Mouse (Mus musculus): ENCODE measurements around the gene R3hdm4.
"Not testable (repeated sequence)": the region's sequence is repeated elsewhere in the genome, so short reads cannot be mapped to it uniquely, and the experiment has no call there.

The R3hdm4 gene

DNA sequence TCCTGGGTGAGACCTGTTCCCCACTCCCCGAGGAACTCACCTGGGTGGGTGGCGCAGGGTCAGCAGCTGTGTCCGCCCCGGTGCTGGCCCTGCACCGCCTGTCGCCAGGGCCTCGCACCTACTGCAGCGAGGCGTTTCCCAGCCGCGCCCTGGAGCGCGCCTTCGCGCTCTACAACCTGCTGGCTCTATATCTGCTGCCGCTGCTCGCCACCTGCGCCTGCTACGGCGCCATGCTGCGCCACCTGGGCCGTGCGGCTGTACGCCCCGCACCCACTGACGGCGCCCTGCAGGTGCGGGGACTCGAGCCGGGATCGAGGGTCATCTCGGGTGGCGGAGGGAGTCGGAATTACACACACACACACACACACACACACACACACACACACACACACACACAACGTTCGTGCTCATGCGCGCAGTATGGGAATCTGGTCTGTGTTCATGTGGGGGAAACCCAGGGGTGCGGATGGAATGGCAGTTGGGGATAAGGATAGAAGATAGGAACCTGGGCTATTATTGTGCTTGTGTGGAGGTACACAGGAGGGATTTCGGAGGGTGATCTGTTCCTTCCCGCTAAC lies at the start of gene R3hdm4:
Gene R3hdm4 (minus strand): TSS at position 251 of the 578 bp plus-strand sequence.
- no peak for DNase-seq

DNA sequence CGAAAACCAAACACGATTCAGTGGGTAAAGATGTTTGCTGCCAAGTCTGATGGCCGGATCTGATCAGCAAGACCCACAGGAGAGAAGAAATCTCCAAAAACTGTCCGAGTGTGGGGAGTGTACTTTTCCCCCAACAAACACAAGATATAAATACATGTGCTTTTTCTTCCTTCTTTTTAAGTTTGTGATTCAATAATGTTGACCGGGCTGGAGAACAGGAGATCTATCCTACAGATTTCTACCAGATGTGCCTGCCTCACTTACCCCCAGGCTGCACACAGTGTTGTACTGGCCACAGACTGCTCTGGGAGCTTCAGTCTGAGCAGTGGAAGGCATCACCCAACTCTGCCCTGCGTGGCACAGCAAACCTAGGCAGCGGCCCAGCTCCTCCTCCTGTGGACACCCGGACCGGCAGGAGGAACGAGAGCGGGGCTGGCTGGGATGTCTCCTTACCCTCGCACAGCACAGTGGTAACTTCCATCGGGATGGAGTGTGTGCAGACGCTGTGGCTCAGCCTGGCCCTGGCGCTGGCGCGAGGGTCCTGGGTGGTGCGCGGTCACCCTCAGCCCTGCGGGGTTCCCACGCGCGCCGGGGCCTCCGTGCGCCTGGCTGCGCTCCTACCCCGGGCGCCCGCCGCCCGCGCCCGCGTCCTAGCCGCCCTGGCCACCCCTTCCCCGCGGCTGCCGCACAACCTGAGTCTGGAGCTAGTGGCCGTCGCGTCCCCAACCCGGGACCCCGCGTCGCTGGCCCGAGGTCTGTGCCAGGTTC lies 49.6 kb upstream of the R3hdm4 start, which contains the start of gene Grin3b:
Gene Grin3b (plus strand): TSS at position 301 of the 768 bp plus-strand sequence.
- DNase-seq: no peak

- peak; percentile 71 for DNase-seq
These were observed 48.1 kb upstream of the R3hdm4 start for GRCm38 (mm10) chr10:79969124-79969568.

GRCm38 (mm10) chr10:79968181-79968580 lies 47.2 kb upstream of the R3hdm4 start:
- no peak for DNase-seq

- peak; percentile 89 for DNase-seq
These were observed 45.9 kb upstream of the R3hdm4 start for GRCm38 (mm10) chr10:79966886-79967400.

GRCm38 (mm10) chr10:79965325-79965724 lies 44.3 kb upstream of the R3hdm4 start:
- no peak for DNase-seq

- DNase-seq: no peak
These were observed 43.7 kb upstream of the R3hdm4 start for GRCm38 (mm10) chr10:79964727-79965126.

DNA sequence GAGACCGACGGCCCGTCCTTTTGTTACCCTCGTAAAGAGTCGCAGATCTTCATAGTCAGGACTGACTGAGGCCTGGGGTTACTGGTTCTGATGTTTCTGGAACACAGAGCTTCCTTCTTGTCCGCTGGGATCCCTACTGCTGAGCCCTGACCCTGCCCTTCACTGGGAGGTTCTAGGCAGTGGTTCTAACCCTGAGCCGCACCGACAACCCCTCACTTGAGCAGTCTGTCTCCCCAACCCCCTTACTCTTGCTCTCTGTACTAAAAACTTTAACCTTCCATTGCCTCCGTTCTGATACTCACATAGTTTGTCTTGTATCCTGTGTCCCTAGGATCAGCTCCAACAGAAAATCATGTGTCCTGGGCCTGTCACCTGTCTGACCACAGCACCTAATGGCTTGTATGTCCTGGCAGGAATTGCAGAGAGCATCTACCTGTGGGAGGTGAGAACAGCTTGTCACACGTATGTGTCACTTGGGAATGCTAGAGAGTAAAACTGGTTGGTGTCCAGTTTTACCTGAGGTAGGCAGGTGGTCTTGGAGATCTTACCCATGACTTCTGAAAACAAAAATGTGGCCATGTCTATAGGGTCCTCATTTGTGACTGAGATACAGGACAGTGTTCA lies 39.8 kb upstream of the R3hdm4 start:
- no peak for DNase-seq

DNA sequence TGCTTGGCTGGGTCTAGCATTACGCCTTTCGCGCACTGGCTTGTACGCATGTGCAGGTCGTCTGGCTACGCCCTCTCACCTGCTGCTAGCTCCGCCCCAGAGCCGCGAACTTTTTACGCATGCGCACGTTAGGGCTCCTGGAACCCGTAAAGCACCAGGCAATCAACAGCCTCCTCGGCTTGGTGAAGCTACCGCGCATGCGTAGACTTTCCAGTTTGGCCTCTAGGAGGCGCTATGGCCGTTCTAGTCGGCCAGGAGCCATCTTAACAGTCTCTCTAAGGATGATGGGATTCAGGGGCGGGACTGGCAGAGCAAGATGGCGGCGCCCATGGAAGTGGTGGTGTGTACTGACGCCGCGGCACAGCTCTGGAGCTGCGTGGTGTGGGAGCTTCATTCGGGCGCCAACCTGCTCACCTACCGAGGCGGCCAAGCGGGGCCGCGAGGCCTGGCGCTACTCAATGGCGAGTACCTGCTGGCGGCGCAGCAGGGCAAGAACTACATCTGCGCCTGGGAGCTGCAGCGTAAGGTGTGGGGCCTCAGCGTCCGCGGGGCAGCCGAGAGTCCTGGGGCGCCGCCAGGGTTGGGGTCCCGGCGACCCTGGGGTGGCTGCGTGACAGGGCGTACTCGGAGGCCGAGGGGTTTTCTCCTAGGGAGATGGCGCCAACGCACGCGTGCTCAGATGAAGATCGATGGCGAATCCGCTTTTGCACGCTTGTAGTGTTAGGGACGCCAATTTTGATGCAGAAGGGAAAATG lies 39.0 kb upstream of the R3hdm4 start, which contains the start of gene Wdr18:
Gene Wdr18 (plus strand): TSS at position 306 of the 755 bp plus-strand sequence.
- peak; percentile 100 for DNase-seq

DNA sequence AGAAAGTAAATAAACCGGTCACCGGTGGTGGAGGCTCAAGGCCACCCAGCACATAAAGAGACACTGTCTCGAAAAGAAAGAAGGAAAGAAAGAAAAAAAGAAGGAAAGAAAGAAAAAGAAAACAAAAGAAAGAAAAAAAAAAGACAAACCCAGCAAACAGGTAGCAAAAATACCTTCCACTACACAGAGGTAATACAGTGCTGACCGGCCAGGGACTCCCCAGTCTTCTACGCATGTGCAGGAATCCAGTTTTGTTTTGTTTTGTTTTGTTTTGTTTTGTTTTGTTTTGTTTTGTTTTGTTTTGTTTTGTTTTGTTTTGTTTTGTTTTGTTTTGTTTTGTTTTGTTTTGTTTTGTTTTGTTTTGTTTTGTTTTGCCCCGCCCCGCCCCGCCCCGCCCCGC lies 38.4 kb upstream of the R3hdm4 start:
- not testable (repeated sequence) for DNase-seq

- DNase-seq: peak; percentile 90
These were observed 37.3 kb upstream of the R3hdm4 start for GRCm38 (mm10) chr10:79958140-79958816.

- no peak for DNase-seq
These were observed 35.7 kb upstream of the R3hdm4 start for GRCm38 (mm10) chr10:79956643-79957154.

- no peak for DNase-seq
These were observed 34.7 kb upstream of the R3hdm4 start for GRCm38 (mm10) chr10:79955691-79956090.

DNA sequence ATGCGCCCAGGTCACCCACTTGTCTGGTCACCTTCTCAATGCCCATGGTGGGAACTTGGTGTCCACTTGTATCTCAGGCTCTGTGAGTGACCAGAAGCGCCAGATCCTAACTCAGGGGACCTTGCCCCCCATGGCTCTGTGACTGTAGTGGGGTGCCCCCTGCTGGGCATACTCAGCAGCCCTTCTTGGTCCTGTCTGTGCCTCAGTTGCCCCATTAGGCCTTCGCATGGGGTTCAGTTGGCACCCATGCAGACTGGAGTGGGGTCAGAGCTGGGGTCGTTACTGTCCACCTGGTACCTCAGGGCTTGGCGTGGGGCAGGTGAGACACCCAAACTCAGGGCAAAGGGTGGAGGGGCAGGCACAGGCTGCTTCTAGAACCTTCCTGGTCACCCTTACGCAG lies 32.9 kb upstream of the R3hdm4 start:
- peak; percentile 64 for DNase-seq

DNA sequence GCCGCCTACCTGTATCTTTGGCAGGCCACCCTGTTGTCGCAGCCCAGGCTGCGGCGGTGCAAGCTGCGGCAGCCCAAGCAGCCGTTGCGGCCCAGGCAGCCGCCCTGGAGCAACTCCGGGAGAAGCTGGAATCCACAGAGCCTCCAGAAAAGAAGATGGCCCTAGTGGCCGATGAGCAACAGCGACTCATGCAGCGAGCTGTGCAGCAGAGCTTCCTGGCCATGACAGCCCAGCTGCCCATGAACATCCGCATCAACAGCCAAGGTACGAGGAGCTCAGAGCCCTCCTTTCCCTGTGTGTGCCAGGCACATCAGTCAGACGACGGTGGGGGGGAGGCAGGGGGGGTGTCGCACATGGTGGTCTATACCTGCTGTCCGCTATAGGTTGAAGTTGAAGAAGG lies 29.7 kb upstream of the R3hdm4 start:
- DNase-seq: no peak

- DNase-seq: no peak
These were observed 28.9 kb upstream of the R3hdm4 start for GRCm38 (mm10) chr10:79949873-79950272.

GRCm38 (mm10) chr10:79947502-79947901 lies 26.5 kb upstream of the R3hdm4 start:
- no peak for DNase-seq

DNA sequence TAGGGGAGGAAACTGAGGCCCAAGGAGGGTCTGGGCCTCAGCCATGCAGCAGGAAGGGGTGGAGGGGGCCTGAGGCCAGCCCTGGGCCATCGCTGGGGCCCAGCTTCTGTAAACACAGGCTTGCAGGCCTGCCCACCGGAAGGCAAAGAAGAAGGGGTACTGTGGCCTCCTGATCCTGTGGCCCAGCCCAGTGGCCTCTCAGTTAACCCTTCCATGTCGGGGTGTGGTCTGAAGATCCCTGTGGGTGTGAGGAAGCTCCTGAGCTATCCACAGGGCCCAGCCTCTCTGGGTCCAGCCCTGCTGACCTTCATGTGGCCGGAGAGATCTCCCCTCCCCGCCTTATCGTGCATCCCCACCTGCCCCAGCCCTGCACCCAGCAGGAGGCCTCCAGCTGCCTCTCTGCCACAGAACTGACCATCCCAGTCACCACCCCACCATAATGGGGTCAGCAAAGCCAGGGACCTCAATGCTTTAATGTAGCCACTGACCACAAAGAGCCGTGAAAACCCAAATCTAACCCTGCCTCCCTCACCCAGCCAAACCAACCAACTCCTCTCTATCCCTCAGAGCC lies 25.8 kb upstream of the R3hdm4 start:
- no peak for DNase-seq

DNA sequence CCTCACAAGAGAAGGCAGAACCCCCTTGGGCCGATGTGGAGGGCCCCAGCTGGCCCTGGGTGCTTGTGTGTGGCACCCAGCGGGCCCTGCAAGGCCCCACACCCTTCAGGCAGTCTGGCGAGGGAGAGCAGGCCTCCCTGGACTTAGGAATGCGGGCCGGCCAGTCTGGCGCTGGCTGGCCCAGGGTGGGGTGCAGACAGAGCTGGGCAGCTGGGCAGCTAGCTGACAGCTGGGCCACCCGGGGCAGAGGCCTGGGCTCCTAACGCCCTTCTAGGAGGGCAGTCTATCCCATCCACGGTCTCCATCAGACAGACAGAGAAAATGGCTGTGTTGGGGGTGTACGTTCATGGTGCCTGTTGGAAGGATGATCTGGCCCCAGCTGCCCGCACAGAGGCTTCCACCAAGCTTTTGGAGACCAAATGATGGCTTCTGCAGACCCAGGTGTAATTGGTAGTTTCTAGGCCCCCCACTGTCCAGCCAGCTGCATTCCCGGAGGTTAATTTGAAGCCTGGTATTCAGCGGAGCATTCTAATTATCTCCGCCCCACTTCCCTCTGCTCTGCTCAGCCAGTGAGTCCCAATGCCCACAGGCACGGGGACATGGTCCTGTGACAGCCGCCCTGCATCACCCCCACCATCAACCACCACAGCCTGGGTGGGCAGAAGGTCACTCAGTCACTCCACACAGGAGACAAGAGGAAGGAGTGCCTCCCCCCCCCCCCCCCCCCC lies 24.7 kb upstream of the R3hdm4 start:
- DNase-seq: peak; percentile 86

- DNase-seq: no peak
These were observed 22.5 kb upstream of the R3hdm4 start for GRCm38 (mm10) chr10:79943471-79943901.

DNA sequence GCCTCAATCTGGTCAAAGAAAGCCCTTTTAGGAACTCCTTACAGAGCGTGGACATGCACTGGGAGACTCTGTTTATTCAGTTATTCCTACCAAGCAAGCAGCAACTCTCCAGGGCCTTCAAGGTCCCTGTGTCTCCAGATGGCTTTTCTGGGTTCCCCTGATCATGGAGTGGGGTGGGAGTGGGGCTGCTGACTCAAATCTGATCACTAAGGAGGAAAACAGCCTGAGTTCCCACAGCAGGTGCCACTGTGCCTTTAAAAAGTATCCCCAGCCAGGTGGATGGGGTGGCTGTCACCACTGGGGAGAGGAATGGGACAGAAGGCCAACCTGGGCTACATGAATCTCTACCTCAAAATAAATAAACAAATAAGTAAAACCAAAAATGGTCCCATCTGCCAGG lies 22.0 kb upstream of the R3hdm4 start:
- DNase-seq: no peak

Data from kidney, postnatal 14 days (tissue).